Mouse (Mus musculus) small intestine, adult 2 months (tissue): ENCODE measurements around the gene Cbarp.

ENCODE experiments used
- CTCF ChIP-seq: fragments of 200-500 bp; IDR thresholded peaks from 2 replicates; pipeline ENCODE4 v1.5.1; 2012; ENCODE audit warnings: low read depth, mild to moderate bottlenecking, control low read depth, inconsistent platforms, low read length, moderate library complexity, mixed read lengths; ENCODE audit not compliant: insufficient replicate concordance, insufficient read length; ENCODE audit errors: extremely low read depth
- POLR2A ChIP-seq: fragments of 200-500 bp; IDR thresholded peaks from 2 replicates; pipeline ENCODE4 v1.6.1; 2012; ENCODE audit warnings: low read depth, mild to moderate bottlenecking, control low read depth, inconsistent platforms, low read length, moderate library complexity

- TF ChIP-seq CTCF (no peak), POLR2A (no peak)
Observed at GRCm38 (mm10) chr10:80147146-80147718, 6.6 kb upstream of the Cbarp start.
